Mouse (Mus musculus) thymus, postnatal 25 days (tissue): ENCODE data around the gene Il6.
A peak's percentile ranks its signal among the peaks of the same experiment; 100 is the strongest.
"Not testable (repeated sequence)": the region's sequence is repeated elsewhere in the genome, so short reads cannot be mapped to it uniquely, and the experiment has no call there.

Experiments used
- DNase-seq: peaks from one replicate; pipeline ENCODE4 v3.0.0; 2022

Il6 gene

DNA sequence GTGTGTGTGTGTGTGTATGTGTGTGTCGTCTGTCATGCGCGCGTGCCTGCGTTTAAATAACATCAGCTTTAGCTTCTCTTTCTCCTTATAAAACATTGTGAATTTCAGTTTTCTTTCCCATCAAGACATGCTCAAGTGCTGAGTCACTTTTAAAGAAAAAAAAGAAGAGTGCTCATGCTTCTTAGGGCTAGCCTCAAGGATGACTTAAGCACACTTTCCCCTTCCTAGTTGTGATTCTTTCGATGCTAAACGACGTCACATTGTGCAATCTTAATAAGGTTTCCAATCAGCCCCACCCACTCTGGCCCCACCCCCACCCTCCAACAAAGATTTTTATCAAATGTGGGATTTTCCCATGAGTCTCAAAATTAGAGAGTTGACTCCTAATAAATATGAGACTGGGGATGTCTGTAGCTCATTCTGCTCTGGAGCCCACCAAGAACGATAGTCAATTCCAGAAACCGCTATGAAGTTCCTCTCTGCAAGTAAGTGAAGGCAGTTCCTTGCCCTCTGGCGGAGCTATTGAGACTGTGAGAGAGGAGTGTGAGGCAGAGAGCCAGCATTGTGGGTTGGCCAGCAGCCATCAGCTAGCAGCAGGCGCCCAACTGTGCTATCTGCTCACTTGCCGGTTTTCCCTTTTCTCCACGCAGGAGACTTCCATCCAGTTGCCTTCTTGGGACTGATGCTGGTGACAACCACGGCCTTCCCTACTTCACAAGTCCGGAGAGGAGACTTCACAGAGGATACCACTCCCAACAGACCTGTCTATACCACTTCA, at the start of gene Il6:
Il6 (plus strand) TSS at position 389 of the 778 bp plus-strand sequence.
- DNase-seq, result peak; percentile 14

- no peak for DNase-seq
These were observed 49.4 kb upstream of the Il6 start for GRCm38 (mm10) chr5:29963488-29963887.

GRCm38 (mm10) chr5:29970212-29970611, 42.7 kb upstream of the Il6 start:
- no peak for DNase-seq

DNA sequence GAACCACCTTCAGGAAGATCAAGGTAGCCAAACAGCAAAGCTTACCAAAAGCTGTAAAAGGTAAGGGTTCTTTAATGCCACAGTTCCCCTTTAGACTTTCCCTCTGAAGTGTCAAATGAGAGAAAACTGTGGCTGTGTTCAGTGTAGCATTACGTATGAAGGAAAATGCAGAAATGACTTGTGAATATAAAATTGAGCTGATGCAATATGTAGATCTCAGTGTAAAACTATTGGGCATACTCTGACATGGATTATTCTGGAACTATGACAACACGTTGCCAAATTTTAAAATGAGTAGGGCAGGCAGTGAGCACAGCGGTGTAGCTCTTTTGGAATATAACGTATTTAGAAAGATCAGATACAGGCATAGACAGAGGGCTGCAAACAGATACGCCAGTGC, 40.1 kb upstream of the Il6 start:
- DNase-seq, result no peak

DNA sequence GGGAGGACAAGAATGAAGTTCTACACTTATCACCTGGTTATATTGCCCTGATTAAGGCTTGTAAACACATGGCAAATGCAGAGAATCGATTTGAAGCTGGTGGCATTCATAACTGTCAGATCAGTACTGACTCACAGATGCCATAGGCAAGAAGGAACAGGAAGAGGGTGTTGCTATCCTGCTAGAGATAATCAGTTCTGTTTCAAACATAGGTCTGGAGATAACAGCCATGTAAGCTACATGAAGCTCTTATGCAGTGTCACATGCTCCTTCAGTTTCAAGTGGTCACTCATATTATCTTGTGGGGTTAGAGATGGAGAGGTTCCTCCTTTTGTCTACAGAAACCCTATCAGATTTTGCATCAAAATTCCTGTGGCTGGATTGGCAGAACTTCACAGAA, 39.4 kb upstream of the Il6 start:
- no peak for DNase-seq

GRCm38 (mm10) chr5:29974115-29974514, 38.8 kb upstream of the Il6 start:
- DNase-seq, result no peak

- DNase-seq, result no peak
These were observed 19.3 kb upstream of the Il6 start for GRCm38 (mm10) chr5:29993583-29993982.

GRCm38 (mm10) chr5:29994344-29994743, 18.6 kb upstream of the Il6 start:
- DNase-seq, result no peak

- DNase-seq, result no peak
These were observed 15.6 kb upstream of the Il6 start for GRCm38 (mm10) chr5:29997351-29997750.

DNA sequence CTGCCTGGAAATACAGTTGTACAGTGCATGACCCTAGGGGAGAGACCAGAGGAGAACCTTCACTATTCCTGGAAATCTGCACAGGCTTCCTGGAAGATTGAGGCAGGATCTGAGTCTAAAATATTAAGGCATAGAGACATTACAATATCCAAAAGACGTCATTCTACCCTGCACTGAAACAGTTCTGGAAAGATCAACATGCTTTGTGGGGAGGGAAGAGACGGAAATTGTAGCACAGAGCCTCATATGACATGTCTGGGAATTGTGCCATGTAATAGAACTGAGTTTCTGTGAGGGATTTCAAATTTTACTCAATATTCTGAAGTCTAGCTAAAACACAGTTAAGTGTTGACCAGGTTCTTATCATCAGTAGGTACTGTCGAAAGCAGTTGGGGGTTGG, 12.0 kb upstream of the Il6 start:
- DNase-seq, result no peak

GRCm38 (mm10) chr5:30014580-30014979, 1.7 kb downstream of the Il6 start:
- peak; percentile 8 for DNase-seq

- not testable (repeated sequence) for DNase-seq
These were observed 22.9 kb downstream of the Il6 start for GRCm38 (mm10) chr5:30035862-30036261.

DNA sequence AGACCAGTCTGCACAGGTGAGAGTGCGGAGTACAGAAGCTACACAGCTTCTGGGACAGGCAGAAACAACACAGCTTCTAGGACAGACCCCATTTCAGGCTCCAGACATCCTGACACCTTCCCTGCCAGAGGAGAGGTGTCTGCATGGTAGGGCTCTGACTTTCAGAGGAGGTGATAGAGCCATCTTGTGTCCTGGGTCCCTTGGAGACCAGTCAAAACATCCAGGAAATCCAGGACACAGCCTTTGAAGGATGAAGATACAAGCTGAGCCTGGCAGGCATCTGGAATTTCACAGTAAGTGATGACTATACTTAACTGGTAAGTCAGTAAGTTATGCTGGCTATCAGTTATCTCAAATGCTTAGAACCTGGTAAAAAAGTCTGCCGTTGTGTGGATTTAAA, 24.2 kb downstream of the Il6 start:
- not testable (repeated sequence) for DNase-seq

- not testable (repeated sequence) for DNase-seq
These were observed 26.4 kb downstream of the Il6 start for GRCm38 (mm10) chr5:30039324-30039723.

GRCm38 (mm10) chr5:30039841-30040240, 26.9 kb downstream of the Il6 start:
- not testable (repeated sequence) for DNase-seq

DNA sequence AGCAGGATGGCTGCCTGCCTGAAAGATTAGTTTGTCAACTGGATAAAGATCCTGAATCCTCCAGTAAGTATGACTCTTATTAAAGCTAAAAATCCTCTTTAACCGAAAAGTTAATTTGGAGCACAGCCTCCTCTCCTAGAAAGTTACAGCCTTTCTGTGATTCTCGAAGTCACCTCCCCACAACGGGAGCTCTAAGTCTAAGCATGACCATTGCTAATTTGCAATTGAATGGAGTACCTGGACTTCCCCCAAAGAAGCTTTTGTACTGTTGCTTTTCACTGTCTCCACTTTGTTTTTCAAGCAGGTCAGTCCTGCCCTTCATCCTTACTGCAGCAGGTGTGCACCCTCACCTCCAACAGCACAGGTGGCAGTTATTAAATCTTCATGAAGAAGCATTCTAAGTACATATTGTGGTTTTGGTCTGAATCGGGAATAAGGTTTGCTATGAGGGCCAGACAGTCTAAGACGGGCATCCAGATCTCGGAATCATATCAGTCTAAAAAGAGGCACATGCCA, 45.4 kb downstream of the Il6 start:
- no peak for DNase-seq

DNA sequence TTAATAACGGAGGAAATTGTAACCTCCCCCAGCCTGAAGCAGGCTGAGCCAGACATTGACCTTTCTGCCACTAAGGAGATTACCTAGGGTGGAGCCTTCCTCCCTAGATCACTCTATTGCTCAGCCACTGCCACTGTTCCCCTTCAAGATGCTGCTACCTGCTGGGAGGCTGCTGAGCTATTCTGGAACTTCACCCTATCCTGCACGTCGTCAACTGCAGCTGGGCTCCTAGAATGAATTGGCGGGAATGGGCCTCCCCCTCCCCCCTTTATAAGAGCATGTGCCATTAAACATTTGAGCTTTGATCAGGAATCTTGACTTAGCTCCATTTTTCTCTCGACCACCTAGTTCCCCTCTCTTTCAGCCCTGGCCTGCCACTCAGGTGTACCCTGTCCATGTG, 46.7 kb downstream of the Il6 start:
- DNase-seq, result not testable (repeated sequence)

DNA sequence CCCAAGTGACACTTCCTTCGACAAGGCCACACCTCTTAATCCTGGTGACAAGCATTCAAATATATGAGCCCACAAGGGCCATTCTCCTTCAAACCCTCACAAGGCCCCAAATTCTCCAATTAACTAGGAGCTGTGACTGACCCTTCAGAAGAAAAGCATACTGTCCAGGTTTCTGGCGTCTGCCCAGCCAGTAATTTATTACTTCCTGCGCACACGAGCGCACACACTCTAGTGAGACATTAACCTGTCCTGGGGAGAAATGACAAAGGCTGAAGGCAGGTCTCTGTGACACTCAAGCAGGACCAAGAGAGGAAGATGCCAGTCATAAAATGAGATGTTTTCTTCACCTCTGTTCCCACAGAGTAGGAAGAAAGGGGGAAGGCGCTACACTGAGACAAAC, 54.8 kb downstream of the Il6 start:
- DNase-seq, result no peak
